Mouse (Mus musculus): ENCODE results near the gene Stx3. TPM values are rescaled to one million over a fixed set of nuclear protein-coding genes. Genes with fewer than 3 reads are reported as not detected.

Stx3 gene
- polyA plus RNA-seq, 1 experiment from 2014 or later, result 20.2 TPM

DNA sequence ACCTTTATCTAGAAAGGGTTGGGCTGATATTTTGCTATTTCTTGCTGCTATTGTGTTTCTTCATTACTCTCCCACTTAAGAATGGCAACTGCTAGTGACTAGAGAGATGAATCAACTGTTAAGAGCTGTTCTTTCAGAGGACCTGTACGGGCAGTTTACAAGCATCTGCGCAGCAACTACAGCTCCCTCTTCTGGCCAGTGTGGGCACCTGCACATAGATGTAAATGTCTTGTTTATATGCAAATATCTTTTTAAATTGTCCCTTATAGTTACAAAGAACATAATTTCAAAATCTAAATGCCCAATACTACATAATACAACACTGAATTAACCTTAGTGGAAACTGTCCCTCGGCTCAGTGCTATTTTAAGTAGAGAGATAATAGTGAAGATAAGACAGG is 51.0 kb downstream of the Stx3 start:
- Histone ChIP-seq H3K9me3 (replicated peaks; ENCODE audit: control insufficient read depth, low read length) (no peaks in the 10 kb centered on the region), H3K4me2 (ENCODE audit: low read depth, low read length) (no peak overlapping the region), H3K4me1 (ENCODE audit: control insufficient read depth, insufficient read depth, low read length) (peaks cover 5% of the 10 kb centered on the region), H3K9ac (ENCODE audit: low read length) (no peak overlapping the region), H3K27ac (ENCODE audit: low read length) (no peak overlapping the region), H3K4me3 (replicated peaks; ENCODE audit: low read length) (no peak overlapping the region), H3K27me3 (ENCODE audit: control insufficient read depth, insufficient read depth, low read length) (no peaks in the 10 kb centered on the region), H3K36me3 (ENCODE audit: control insufficient read depth, insufficient read depth, low read length) (no peaks in the 10 kb centered on the region)
- no peak for ATAC-seq (ENCODE audit: insufficient read depth, low FRiP score)
- 13% methylated on average over 3 of the region's 3 CpGs for WGBS

DNA sequence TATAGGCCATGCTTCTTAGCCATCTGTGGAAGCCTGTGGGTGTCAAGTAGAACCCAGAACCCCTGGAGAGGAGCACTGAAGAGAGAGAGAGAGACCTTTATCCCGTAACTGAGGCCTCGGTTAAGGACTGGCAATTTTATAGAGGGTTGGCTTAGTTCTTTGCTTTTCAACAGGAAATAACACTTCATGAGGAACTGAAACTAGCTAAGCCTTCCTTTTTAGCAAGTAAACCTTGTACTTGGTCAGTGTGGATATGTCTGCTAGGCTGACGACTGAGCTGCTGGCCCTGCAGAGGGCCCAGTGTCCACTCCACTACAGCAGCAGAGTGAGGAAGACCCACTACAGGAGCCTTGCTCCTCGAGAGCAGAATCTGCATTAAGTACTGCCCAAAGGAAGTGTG is 52.8 kb downstream of the Stx3 start:
- no peaks in the 10 kb centered on the region for H3K36me3 ChIP-seq (ENCODE audit: control insufficient read depth, insufficient read depth, low read length)
- H3K4me2 ChIP-seq (ENCODE audit: low read depth, low read length), result no peak overlapping the region
- H3K4me1 ChIP-seq (ENCODE audit: control insufficient read depth, insufficient read depth, low read length), result peaks cover 5% of the 10 kb centered on the region
- no peak overlapping the region for H3K27ac ChIP-seq (ENCODE audit: low read length)
- H3K9me3 ChIP-seq (replicated peaks; ENCODE audit: control insufficient read depth, low read length), result no peaks in the 10 kb centered on the region
- no peaks in the 10 kb centered on the region for H3K27me3 ChIP-seq (ENCODE audit: control insufficient read depth, insufficient read depth, low read length)
- H3K4me3 ChIP-seq (replicated peaks; ENCODE audit: low read length), result no peak overlapping the region
- H3K9ac ChIP-seq (ENCODE audit: low read length), result no peak overlapping the region
- WGBS, result 61% methylated on average over 4 of the region's 4 CpGs
- ATAC-seq (ENCODE audit: insufficient read depth, low FRiP score), result no peak

DNA sequence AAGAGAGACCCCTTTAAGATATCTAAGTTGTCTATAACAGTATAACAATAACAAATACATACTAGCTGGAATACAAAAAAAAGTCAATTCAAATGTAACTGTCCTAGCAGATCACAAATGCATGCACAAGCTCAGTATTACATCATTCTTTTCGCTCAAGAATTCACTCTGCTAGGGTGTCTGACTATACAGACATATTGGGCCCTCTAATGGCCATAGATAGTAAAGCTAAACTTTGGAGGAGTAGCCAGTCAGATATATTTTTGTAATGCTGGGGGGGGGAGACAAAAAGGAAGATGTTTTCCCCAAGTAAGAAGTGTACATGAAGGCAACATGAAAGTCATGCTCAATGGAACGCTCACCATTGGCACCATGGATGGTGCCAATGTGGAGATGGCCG is 54.1 kb downstream of the Stx3 start:
- Histone ChIP-seq H3K4me2 (ENCODE audit: low read depth, low read length) (no peak overlapping the region), H3K4me3 (replicated peaks; ENCODE audit: low read length) (no peak overlapping the region), H3K9ac (ENCODE audit: low read length) (no peak overlapping the region), H3K27ac (ENCODE audit: low read length) (no peak overlapping the region), H3K36me3 (ENCODE audit: control insufficient read depth, insufficient read depth, low read length) (no peaks in the 10 kb centered on the region), H3K27me3 (ENCODE audit: control insufficient read depth, insufficient read depth, low read length) (no peaks in the 10 kb centered on the region), H3K9me3 (replicated peaks; ENCODE audit: control insufficient read depth, low read length) (no peaks in the 10 kb centered on the region), H3K4me1 (ENCODE audit: control insufficient read depth, insufficient read depth, low read length) (no peaks in the 10 kb centered on the region; the same call in 1 of the 2 replicates)
- WGBS, result 79% methylated on average over 3 of the region's 3 CpGs
- ATAC-seq (ENCODE audit: insufficient read depth, low FRiP score), result no peak

DNA sequence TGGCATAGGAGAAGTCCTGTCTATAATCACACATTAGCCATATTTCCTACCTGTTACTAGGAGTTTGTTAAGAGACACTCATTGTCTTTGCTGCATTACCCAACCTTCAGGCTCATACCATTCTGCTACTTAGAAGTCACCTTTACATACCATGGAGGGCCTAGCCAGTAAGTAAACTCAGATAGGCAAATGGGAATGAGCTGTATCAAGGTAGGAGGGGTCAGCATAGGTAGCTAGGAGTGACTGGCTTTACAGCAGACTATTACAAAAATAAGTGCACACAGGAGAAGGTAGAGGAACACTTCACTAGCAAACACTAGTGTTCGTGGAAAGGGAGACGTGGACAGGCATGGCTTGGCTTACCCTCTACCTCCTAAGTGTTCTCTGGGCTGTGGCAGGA is 71.9 kb downstream of the Stx3 start, which contains the start of gene Gif:
Gene Gif (plus strand): TSS at position 257 of the 400 bp plus-strand sequence.
- 77% methylated on average over 2 of the region's 2 CpGs for WGBS
- H3K36me3 ChIP-seq (ENCODE audit: control insufficient read depth, insufficient read depth, low read length), result no peaks in the 10 kb centered on the region
- no peak within 1 kb of the TSS for H3K4me3 ChIP-seq (replicated peaks; ENCODE audit: low read length)
- H3K4me1 ChIP-seq (ENCODE audit: control insufficient read depth, insufficient read depth, low read length), result no peaks in the 10 kb centered on the region
- H3K27ac ChIP-seq (ENCODE audit: low read length), result no peak within 1 kb of the TSS
- no peak within 1 kb of the TSS for H3K4me2 ChIP-seq (ENCODE audit: low read depth, low read length)
- no peak for ATAC-seq (ENCODE audit: insufficient read depth, low FRiP score)
- no peaks in the 10 kb centered on the region for H3K9me3 ChIP-seq (replicated peaks; ENCODE audit: control insufficient read depth, low read length)
- no peak within 1 kb of the TSS for H3K9ac ChIP-seq (ENCODE audit: low read length)
- no peaks in the 10 kb centered on the region for H3K27me3 ChIP-seq (ENCODE audit: control insufficient read depth, insufficient read depth, low read length)

DNA sequence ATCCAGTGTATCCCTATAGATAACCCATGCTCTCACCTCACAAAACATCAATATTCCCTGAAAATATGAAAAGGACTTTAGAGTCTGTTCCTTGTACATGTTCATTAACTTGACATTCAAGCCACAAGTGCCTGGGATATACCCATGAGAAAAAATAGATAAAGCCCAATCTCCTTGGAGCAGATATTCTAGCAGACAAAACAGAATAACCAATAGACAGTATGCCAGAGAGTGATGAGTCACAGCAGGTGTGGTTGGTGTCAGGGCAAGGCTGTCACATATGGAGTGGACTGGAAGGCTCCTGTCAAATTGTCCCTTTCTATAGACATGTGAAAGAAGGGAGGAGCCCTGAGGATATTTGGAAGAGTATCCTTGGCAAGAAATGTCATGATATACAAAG is 73.5 kb downstream of the Stx3 start:
- H3K4me2 ChIP-seq (ENCODE audit: low read depth, low read length), result no peak overlapping the region
- no peak overlapping the region for H3K9ac ChIP-seq (ENCODE audit: low read length)
- no peak overlapping the region for H3K4me3 ChIP-seq (replicated peaks; ENCODE audit: low read length)
- no peaks in the 10 kb centered on the region for H3K4me1 ChIP-seq (ENCODE audit: control insufficient read depth, insufficient read depth, low read length)
- H3K27me3 ChIP-seq (ENCODE audit: control insufficient read depth, insufficient read depth, low read length), result no peaks in the 10 kb centered on the region
- no peak overlapping the region for H3K27ac ChIP-seq (ENCODE audit: low read length)
- H3K36me3 ChIP-seq (ENCODE audit: control insufficient read depth, insufficient read depth, low read length), result no peaks in the 10 kb centered on the region
- H3K9me3 ChIP-seq (replicated peaks; ENCODE audit: control insufficient read depth, low read length), result no peaks in the 10 kb centered on the region
- ATAC-seq (ENCODE audit: insufficient read depth, low FRiP score), result no peak

DNA sequence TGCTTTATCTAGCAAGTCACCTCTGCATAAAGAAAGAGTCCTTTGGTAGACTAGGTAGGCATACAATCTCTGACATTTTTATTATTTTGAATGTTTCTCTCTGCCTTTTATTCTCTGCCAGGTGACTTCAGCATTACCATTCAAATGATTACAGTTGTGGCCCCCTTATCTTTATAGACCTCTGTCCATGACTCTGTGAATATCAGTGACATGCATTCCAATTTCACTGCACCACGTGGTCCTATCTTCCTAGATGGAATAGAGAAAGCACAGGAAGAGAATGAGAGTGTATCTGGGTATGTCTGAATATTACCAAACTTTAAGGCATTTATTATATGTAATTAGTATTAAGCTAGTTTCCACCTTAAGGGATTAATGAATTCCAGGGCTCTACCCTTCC is 82.7 kb downstream of the Stx3 start:
- H3K4me3 ChIP-seq (replicated peaks; ENCODE audit: low read length), result no peak overlapping the region
- H3K27ac ChIP-seq (ENCODE audit: low read length), result no peak overlapping the region
- WGBS, result 51% methylated on average over 1 of the region's 1 CpGs
- H3K36me3 ChIP-seq (ENCODE audit: control insufficient read depth, insufficient read depth, low read length), result no peaks in the 10 kb centered on the region
- H3K9ac ChIP-seq (ENCODE audit: low read length), result no peak overlapping the region
- ATAC-seq (ENCODE audit: insufficient read depth, low FRiP score), result no peak
- no peaks in the 10 kb centered on the region for H3K4me1 ChIP-seq (ENCODE audit: control insufficient read depth, insufficient read depth, low read length)
- no peaks in the 10 kb centered on the region for H3K27me3 ChIP-seq (ENCODE audit: control insufficient read depth, insufficient read depth, low read length)
- no peaks in the 10 kb centered on the region for H3K9me3 ChIP-seq (replicated peaks; ENCODE audit: control insufficient read depth, low read length)
- no peak overlapping the region for H3K4me2 ChIP-seq (ENCODE audit: low read depth, low read length)

DNA sequence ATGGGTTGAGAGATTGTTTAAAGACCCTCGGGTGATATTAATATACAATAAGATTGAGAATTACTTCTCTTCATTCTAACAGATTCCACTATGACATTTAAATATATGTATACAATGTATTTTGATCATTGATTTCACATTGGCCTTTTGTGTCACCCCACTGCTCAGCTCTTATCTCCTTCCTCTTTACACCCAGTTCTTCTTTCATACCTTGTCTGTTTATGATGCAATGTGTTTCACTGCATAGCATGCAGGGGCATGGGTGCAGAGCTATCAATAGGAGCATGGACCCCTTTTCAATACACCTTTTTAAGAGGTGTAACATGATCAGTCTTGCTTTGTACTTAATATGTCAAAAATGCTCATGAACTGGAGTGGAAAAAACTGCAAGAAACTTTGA is 88.9 kb downstream of the Stx3 start:
- no peak overlapping the region for H3K4me3 ChIP-seq (replicated peaks; ENCODE audit: low read length)
- H3K4me1 ChIP-seq (ENCODE audit: control insufficient read depth, insufficient read depth, low read length), result no peaks in the 10 kb centered on the region
- no peaks in the 10 kb centered on the region for H3K36me3 ChIP-seq (ENCODE audit: control insufficient read depth, insufficient read depth, low read length)
- ATAC-seq (ENCODE audit: insufficient read depth, low FRiP score), result no peak
- H3K27me3 ChIP-seq (ENCODE audit: control insufficient read depth, insufficient read depth, low read length), result no peaks in the 10 kb centered on the region
- no peak overlapping the region for H3K9ac ChIP-seq (ENCODE audit: low read length)
- H3K9me3 ChIP-seq (replicated peaks; ENCODE audit: control insufficient read depth, low read length), result no peaks in the 10 kb centered on the region
- 80% methylated on average over 1 of the region's 1 CpGs for WGBS
- no peak overlapping the region for H3K27ac ChIP-seq (ENCODE audit: low read length)
- H3K4me2 ChIP-seq (ENCODE audit: low read depth, low read length), result no peak overlapping the region

DNA sequence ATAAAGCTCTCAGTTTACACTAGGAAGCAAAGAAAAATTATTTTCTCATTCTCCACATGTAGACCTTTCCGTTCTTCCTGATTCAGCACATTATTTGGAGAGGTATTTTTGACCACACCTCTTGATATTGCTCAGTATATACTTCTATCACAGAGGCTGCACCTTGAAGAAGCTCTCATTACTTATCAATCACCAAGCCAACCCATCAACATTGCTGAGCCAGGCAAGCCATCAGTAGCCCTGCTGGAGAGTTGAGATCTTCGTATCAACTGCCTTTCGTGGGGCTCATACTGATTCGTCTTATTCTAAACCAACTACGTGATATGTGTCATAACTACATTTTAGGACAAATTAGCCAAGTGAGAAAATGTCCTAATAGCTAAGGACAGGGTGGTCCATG is 91.9 kb downstream of the Stx3 start:
- no peak for ATAC-seq (ENCODE audit: insufficient read depth, low FRiP score)
- H3K4me1 ChIP-seq (ENCODE audit: control insufficient read depth, insufficient read depth, low read length), result no peaks in the 10 kb centered on the region
- no peak overlapping the region for H3K9ac ChIP-seq (ENCODE audit: low read length)
- WGBS, result 91% methylated on average over 5 of the region's 5 CpGs
- no peaks in the 10 kb centered on the region for H3K27me3 ChIP-seq (ENCODE audit: control insufficient read depth, insufficient read depth, low read length)
- H3K9me3 ChIP-seq (replicated peaks; ENCODE audit: control insufficient read depth, low read length), result no peaks in the 10 kb centered on the region
- H3K36me3 ChIP-seq (ENCODE audit: control insufficient read depth, insufficient read depth, low read length), result no peaks in the 10 kb centered on the region
- H3K27ac ChIP-seq (ENCODE audit: low read length), result no peak overlapping the region
- no peak overlapping the region for H3K4me3 ChIP-seq (replicated peaks; ENCODE audit: low read length)
- no peak overlapping the region for H3K4me2 ChIP-seq (ENCODE audit: low read depth, low read length)

DNA sequence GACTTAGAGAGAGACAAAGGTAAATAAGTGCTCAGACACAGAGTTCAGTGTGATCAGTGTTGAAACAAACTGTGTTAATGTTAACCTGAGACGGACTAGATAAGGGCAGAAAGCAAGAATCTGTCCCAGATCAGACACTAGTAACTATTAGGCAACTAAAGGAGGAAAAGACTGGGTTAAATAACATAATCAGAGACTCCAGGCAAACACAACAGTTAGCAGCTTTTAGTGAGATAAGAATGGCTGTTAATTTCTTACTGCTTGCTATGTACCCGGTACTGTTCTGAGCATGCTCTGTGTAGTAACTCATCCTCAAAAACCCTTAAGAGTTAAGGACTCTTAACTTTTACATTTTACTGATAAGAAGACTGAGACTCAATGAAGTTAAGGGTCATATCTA is 93.3 kb downstream of the Stx3 start:
- Histone ChIP-seq H3K36me3 (ENCODE audit: control insufficient read depth, insufficient read depth, low read length) (no peaks in the 10 kb centered on the region), H3K9ac (ENCODE audit: low read length) (no peak overlapping the region), H3K9me3 (replicated peaks; ENCODE audit: control insufficient read depth, low read length) (no peaks in the 10 kb centered on the region), H3K27ac (ENCODE audit: low read length) (no peak overlapping the region), H3K4me1 (ENCODE audit: control insufficient read depth, insufficient read depth, low read length) (no peaks in the 10 kb centered on the region), H3K27me3 (ENCODE audit: control insufficient read depth, insufficient read depth, low read length) (no peaks in the 10 kb centered on the region), H3K4me3 (replicated peaks; ENCODE audit: low read length) (no peak overlapping the region), H3K4me2 (ENCODE audit: low read depth, low read length) (no peak overlapping the region)
- 57% methylated on average over 2 of the region's 2 CpGs for WGBS
- ATAC-seq (ENCODE audit: insufficient read depth, low FRiP score), result no peak
